Mouse (Mus musculus) C2C12 (cell line): Measurements from ENCODE around the gene Rps19bp1.

Experiments
- CEBPB ChIP-seq: IDR thresholded peaks from one replicate; pipeline ENCODE4 v1.6.1; 2011; ENCODE audit warnings: low read depth, mild to moderate bottlenecking, control low read depth, moderate library complexity
- CTCF ChIP-seq: IDR thresholded peaks from one replicate; pipeline ENCODE4 v1.5.1; 2011; ENCODE audit not compliant: control insufficient read depth, insufficient read depth, insufficient read length
- MAX ChIP-seq: IDR thresholded peaks from one replicate; pipeline ENCODE4 v1.6.1; 2011; ENCODE audit warnings: mild to moderate bottlenecking, control low read depth
- MYOD1 ChIP-seq: IDR thresholded peaks from one replicate; pipeline ENCODE4 v1.6.1; 2011; ENCODE audit warnings: low read depth; ENCODE audit not compliant: control insufficient read depth, insufficient read length
- MYOG ChIP-seq: IDR thresholded peaks from one replicate; pipeline ENCODE4 v1.6.1; 2011; ENCODE audit not compliant: control insufficient read depth, insufficient read length; ENCODE audit errors: extremely low read depth
- USF1 ChIP-seq: IDR thresholded peaks from one replicate; pipeline ENCODE4 v1.6.1; 2011; ENCODE audit warnings: low read depth, mild to moderate bottlenecking, control low read depth, moderate library complexity

DNA sequence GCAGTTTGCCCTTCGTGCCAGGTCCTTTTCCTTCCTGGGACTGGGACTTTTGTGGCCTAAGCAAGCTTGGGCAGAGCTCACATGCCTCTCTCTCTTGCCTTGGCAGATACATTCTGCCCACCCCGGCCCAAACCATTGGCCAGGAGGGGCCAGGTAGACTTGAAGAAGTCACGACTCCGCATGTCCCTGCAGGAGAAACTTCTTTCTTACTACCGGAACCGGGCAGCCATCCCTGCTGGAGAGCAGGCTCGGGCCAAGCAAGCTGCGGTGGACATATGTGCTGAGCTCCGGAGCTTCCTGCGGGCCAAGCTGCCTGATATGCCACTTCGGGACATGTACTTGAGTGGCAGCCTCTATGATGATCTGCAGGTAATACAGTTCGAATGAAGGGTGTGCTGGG lies 16.0 kb downstream of the Rps19bp1 start:
- TF ChIP-seq CTCF (no peak), CEBPB (no peak), MAX (no peak), USF1 (no peak), MYOG (no peak), MYOD1 (no peak)
